Mouse (Mus musculus) small intestine, adult 2 months (tissue): ENCODE results near the gene Cphx3. TPM values are rescaled to one million over a fixed set of nuclear protein-coding genes. Genes with fewer than 3 reads are reported as not detected.
"Not testable (repeated sequence)": the region's sequence is repeated elsewhere in the genome, so short reads cannot be mapped to it uniquely, and the experiment has no call there.

Source experiments
- H3K27ac ChIP-seq: fragments of 200-500 bp; 2 replicates; pipeline ENCODE4 v1.5.1; 2012; ENCODE audit warnings: low read depth, low read length, control low read depth, inconsistent platforms; ENCODE audit not compliant: insufficient read depth
- H3K27me3 ChIP-seq: fragments of 200-500 bp; 2 replicates; pipeline ENCODE4 v1.6.1; 2012; ENCODE audit warnings: mild to moderate bottlenecking, moderate library complexity, low read length, inconsistent platforms; ENCODE audit not compliant: control insufficient read depth, insufficient read depth
- H3K36me3 ChIP-seq: fragments of 200-500 bp; 2 replicates; pipeline ENCODE4 v1.6.1; 2012; ENCODE audit warnings: mild to moderate bottlenecking, low read length, control low read depth, inconsistent platforms; ENCODE audit not compliant: control insufficient read depth, insufficient read depth
- H3K4me1 ChIP-seq: fragments of 200-500 bp; 2 replicates; pipeline ENCODE4 v1.6.1; 2012; ENCODE audit warnings: low read length, inconsistent platforms, mixed read lengths; ENCODE audit not compliant: control insufficient read depth, insufficient read depth, insufficient read length
- H3K4me3 ChIP-seq: fragments of 200-500 bp; 2 replicates; pipeline ENCODE4 v1.5.1; 2012; ENCODE audit warnings: low read depth, mild to moderate bottlenecking, control low read depth, inconsistent platforms, low read length, moderate library complexity
- WGBS: fragments of 180-500 bp; shearing (Covaris S2); methylation state at CpG from one replicate; pipeline ENCODE4 v1.1.7; 2018; 5-methylcytosine and 5-hydroxymethylcytosine counted together
- polyA plus RNA-seq: library from polyadenylated mRNA; depleted of rRNA; stranded (reverse); fragments of >200 nt; gene quantifications from 2 replicates; pipeline ENCODE4 v1.2.3, GENCODE M21; 2012

The Cphx3 gene
- polyA plus RNA-seq, 1 experiment: not detected

DNA sequence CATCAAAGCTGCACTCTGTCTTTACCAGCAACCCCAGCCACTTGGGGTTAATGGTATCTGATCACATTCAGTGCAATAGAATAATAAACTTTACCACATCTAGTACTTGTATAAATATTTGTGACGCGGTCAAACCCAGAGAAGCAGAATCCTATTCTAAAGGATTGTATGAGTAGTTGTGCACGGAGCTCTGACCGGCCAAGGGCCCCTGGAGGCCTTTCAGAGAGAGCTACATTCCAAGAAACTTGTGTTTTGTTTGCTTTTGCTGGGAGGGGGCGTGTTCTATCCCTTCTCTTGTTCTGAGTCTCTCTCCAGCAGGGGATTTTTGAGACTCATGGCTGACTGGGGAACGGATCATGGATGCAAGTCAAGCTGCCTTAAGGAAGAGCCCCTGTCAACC is 92.9 kb downstream of the Cphx3 start:
- not testable (repeated sequence) for H3K27me3 ChIP-seq, H3K27ac ChIP-seq, H3K4me1 ChIP-seq, H3K36me3 ChIP-seq, H3K4me3 ChIP-seq
- no CpG with 5 or more reads among the region's 6 CpGs for WGBS

DNA sequence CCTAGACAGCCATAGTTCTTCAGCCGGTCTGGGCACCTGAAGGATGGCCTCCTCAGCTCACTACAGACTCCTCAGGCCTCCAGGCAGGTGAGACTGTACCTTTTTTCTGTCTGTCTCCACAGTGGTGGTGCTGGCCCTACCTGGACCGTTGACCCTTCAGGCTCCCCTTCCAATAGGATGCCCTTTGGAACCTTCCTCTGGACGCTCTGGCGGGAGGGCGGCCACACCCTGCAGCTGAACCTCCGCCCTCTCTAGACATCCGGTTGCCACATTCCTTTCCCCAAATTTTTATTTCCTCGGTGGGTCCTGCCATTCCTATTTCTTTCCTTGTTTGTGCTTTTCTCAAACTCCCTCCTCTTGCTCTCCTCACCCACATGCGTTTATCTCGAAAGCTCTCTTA is 99.6 kb downstream of the Cphx3 start:
- H3K36me3 ChIP-seq, H3K27me3 ChIP-seq, H3K27ac ChIP-seq, H3K4me1 ChIP-seq, H3K4me3 ChIP-seq: not testable (repeated sequence)
- no CpG with 5 or more reads among the region's 10 CpGs for WGBS

DNA sequence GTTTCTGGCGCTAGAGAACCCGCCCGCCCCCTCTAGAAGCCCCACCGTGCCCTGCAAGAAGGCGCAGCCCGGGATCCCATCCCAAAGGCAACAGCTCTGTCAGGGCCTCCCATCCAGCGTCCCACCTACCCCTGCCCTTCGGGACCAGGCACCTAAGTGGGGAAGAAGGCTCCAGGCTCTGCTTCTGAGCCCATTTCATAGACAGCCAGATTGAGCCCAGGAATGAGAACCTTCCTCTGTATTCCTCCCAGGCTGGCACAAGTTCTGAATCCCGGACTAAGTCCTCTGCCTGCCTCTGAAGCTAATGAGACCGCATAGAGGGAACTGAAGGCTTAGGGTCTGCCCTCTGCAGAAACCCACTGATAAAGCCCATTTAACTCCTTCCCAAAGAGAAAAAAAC is 100.3 kb downstream of the Cphx3 start, which contains the start of gene Plac9b:
Gene Plac9b (minus strand): TSS at position 101 of the 400 bp plus-strand sequence.
- no CpG with 5 or more reads among the region's 10 CpGs for WGBS
- H3K36me3 ChIP-seq, H3K4me3 ChIP-seq, H3K27ac ChIP-seq, H3K4me1 ChIP-seq, H3K27me3 ChIP-seq: not testable (repeated sequence)

DNA sequence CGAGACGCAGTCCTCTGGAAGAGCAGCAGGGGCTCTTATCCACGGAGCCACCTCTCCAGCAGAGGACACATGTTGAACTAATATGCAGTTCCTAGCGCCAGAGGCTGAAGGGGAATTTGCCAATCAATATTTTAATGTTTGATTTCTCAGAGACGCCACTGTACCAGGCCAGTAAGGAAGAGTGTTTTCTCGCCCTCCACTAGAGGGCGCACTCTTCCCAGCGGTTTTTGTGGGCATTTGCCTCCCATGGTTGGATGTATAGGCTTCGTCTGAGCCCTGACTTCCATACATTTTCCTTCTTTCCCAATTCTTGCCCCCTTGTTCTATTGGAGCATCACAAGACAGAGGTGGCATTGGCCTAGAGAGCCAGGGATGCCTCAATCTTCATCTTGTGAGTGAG is 104.5 kb downstream of the Cphx3 start:
- WGBS: no CpG with 5 or more reads among the region's 9 CpGs
- not testable (repeated sequence) for H3K27ac ChIP-seq, H3K27me3 ChIP-seq, H3K4me3 ChIP-seq, H3K36me3 ChIP-seq, H3K4me1 ChIP-seq

DNA sequence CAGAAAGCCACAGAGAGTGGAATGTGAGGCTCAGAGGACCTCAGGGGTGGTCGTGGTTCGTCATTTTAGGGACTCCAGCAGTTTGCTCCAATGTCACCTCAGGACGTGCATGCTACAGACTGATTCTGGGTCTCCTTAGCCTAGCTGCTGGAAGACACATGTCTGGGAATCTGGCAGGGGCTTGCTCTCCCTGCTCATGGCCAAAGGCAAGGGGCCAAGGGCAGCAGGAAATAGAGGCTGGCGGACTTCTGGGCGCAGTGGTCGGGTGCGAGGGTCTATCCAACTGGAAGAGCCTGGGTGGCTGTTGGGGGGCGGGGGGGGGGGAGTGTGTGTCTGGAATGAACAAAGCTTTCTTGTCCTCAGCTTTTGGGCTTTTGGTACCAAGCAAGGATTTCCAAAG is 106.3 kb downstream of the Cphx3 start:
- not testable (repeated sequence) for H3K4me1 ChIP-seq, H3K27ac ChIP-seq, H3K4me3 ChIP-seq, H3K36me3 ChIP-seq, H3K27me3 ChIP-seq
- no CpG with 5 or more reads among the region's 8 CpGs for WGBS

DNA sequence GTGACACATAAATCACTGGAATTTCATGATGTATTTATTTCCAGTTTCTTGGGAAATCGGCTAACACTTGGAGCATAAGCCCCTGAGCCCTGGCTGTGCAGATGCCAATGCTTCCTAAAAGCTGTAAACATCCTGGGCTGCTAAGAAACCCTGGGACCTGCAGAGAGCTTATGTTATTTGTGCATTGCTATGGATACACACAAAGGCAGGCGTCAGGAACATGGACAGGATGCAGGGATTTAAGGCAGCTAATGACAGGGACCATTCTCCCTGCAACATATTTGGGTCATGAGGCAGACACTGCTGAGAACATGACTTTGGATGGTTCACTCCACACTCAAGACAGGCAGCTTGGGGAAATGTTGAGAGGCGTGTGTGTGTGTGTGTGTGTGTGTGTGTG is 115.8 kb downstream of the Cphx3 start:
- H3K4me1 ChIP-seq, H3K27me3 ChIP-seq, H3K36me3 ChIP-seq, H3K4me3 ChIP-seq, H3K27ac ChIP-seq: not testable (repeated sequence)
- WGBS: no CpG with 5 or more reads among the region's 3 CpGs

DNA sequence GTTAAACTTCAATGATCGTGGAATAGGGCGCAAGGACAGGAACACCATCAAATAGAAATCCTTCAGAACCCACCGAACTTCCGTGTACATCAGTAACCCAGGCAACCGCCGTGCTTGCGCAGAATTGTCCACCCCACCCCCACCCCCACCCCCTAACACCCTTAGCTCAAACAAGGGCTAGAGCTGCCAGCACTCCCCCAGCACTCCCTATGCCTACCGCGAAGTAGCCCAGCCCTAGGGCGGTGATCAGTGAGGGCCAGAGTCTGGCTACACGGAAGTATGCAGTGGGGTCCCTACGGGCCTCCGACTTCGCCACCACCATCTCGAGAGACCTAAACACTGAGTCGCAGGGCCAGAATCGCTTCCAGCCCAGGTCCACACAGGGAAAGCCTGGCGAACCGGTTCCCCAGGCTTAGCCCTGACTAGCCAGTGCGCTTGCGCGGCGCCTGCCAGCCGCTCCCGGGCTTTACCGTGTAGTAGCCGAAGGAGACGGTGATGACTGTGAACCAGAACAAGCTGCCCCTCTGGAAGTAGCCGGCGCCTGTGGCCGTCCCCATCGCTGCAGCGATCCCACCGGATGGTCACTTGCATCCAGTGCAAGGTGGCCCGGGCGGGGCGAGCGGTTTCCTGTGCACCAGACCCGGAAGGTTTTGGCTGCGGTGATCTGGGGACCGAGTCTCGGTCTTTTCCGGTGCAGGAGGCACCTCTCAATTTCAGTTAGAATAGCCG is 124.3 kb downstream of the Cphx3 start:
- no CpG with 5 or more reads among the region's 44 CpGs for WGBS

DNA sequence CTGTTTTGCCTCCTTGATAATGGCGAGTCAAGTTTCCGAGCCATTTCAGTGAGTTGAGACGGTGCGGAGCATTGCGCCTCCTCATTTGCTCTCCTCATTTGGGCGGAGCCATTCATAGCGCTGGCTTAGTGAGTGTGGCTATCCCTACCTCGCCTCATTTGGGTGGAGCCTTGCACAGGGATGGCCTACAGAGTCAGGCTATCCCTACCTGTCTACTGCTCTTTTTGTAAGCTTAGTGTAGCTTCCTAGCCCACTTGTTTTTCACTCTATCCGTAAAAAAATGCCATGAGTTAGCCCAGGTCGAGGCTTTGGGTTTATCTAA is 124.8 kb downstream of the Cphx3 start, which contains the start of gene Tmem254b:
Gene Tmem254b (minus strand): TSS at position 116 of the 322 bp plus-strand sequence.
- H3K36me3 ChIP-seq, H3K27ac ChIP-seq, H3K27me3 ChIP-seq, H3K4me1 ChIP-seq, H3K4me3 ChIP-seq: not testable (repeated sequence)
- no CpG with 5 or more reads among the region's 10 CpGs for WGBS

More for the DNA sequence above, 124.3 kb downstream of the Cphx3 start:
- H3K36me3 ChIP-seq, H3K27ac ChIP-seq, H3K27me3 ChIP-seq, H3K4me1 ChIP-seq, H3K4me3 ChIP-seq: not testable (repeated sequence)

DNA sequence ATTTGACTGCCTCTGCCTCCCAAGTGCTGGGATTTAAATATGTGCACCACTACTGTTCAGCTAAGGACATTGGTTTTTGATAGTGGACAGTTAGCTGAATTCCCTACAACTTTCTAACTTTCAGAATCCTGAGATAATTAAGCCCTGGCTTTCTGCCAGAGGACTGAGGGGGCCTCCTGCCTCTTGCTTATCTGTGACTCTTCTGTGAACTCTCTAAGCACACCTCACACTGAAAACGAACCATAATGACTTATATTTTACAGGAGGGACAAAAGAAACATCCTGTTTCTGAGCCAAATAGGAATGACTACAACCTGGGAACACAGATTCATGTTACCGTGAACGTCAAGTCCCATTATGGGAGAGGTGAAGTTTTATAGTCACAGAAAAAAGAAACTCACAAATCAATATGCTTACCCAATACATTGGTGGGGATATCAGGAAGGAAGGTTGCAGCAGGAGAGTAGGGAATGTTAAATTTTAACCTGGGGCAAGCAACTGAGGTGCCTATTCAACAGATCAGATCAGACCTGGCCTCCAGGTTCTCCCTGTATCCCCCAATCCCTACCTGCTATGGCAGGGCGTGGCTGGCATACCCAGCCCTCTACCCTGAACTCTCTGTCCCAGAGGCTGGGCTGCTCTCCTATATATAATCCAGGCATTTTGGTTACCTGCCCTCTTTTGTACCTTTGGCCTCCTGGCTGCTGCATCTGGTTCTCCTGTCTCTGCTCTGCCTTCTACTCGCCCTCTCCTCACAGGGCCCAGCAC is 134.3 kb downstream of the Cphx3 start:
- not testable (repeated sequence) for H3K27ac ChIP-seq, H3K36me3 ChIP-seq, H3K4me1 ChIP-seq, H3K27me3 ChIP-seq, H3K4me3 ChIP-seq
- no CpG with 5 or more reads among the region's 5 CpGs for WGBS

DNA sequence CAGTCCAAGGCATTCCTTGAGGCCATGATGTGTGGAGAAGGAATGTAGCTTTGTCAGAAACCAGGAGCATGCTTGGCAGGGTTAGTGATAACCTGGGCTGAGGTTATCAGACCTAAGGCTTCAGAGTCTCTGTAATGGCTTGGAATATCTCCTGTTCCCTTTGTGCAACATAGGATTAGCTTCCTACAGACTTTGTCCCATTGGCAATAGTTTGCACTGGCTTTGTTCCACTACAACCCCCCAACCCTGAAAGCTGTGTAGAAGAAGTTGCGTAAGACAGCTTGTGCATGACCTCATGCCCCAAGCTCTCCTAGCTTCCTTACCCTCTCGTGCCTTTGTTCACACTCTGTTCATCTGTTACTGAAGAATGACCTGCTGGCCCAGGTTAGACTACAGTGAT is 155.1 kb downstream of the Cphx3 start:
- not testable (repeated sequence) for H3K36me3 ChIP-seq, H3K4me3 ChIP-seq, H3K27ac ChIP-seq, H3K27me3 ChIP-seq, H3K4me1 ChIP-seq
- WGBS: no CpG with 5 or more reads among the region's 2 CpGs

DNA sequence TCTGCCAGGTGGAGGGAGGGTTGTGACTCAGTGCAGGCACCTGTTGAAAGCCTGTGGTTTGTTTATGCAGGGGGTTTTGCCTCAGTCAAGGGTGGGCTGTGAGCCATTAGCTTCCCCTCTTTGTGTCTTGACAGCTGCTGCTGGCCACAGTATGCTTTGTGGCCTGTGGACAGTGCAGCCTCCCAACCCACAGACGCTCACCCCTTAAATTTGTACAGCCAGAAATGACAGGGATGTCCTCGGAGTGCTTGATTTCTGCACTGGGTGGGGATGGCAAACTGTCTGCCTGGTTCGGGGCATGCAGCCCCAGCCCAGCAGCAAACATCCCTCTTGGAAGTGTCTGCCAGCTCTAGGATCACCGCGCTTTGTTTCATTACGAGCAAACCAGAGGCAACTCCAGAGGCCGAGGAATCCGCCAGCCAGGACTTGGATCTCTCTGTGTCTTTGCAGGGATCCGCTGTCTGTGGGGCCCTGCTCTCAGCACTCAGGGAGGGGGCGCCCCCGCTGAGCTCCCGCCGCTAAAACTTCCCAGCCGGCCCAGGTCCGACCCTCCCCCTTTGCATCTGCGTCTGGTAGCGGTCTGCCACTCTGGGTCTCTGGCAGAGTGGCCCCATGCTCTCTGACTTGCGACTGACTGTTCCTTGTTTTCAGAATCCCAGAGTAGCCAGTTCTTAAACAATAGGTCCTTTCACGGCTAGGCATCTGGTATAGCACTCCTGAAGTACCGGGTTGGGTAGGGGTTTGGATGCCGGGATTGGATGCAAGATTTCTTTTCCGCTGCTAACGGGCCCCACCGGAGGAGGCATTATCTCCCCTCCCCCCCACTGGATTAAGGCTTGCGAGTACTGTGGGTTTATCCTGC is 175.9 kb downstream of the Cphx3 start, which contains the start of gene Duxbl3:
Gene Duxbl3 (plus strand): TSS at position 207 of the 862 bp plus-strand sequence.
- not testable (repeated sequence) for H3K27me3 ChIP-seq, H3K36me3 ChIP-seq, H3K4me3 ChIP-seq, H3K4me1 ChIP-seq, H3K27ac ChIP-seq
- WGBS: no CpG with 5 or more reads among the region's 25 CpGs
